Mouse (Mus musculus) bone marrow, adult 2 months (tissue): ENCODE measurements around the gene Pde4dip. TPM values are rescaled to one million over a fixed set of nuclear protein-coding genes. Genes with fewer than 3 reads are reported as not detected.

Source experiments
- H3K27ac ChIP-seq: fragments of 200-500 bp; 2 replicates; pipeline ENCODE4 v1.5.1; 2012; ENCODE audit warnings: low read depth, mild to moderate bottlenecking, control low read depth, inconsistent platforms, low read length; ENCODE audit not compliant: control insufficient read depth, poor library complexity, insufficient read depth
- H3K4me1 ChIP-seq: fragments of 200-500 bp; 2 replicates; pipeline ENCODE4 v1.6.1; 2011; ENCODE audit warnings: low read length; ENCODE audit not compliant: control insufficient read depth, insufficient read depth
- H3K4me3 ChIP-seq: fragments of 200-500 bp; replicated peaks from 2 replicates; pipeline ENCODE3; 2011; ENCODE audit warnings: mild to moderate bottlenecking, low read depth, low read length, control low read depth; ENCODE audit not compliant: control insufficient read depth
- CTCF ChIP-seq: fragments of 200-500 bp; IDR thresholded peaks from 2 replicates; pipeline ENCODE4 v1.5.1; 2011; ENCODE audit warnings: low read length, control low read depth; ENCODE audit not compliant: control insufficient read depth, insufficient read depth
- POLR2A ChIP-seq: fragments of 200-500 bp; IDR thresholded peaks from 2 replicates; pipeline ENCODE4 v1.6.1; 2011; ENCODE audit warnings: low read depth, mild to moderate bottlenecking, control low read depth, low read length, borderline replicate concordance; ENCODE audit not compliant: control insufficient read depth
- WGBS: fragments of 180-500 bp; shearing (Covaris S2); methylation state at CpG from one replicate; pipeline ENCODE4 v1.1.7; 2018; 5-methylcytosine and 5-hydroxymethylcytosine counted together
- polyA plus RNA-seq: library from polyadenylated mRNA; stranded (reverse); fragments of >200 nt; gene quantifications from 2 replicates; pipeline ENCODE4 v1.2.4, GENCODE M21; 2011; ENCODE audit warnings: low replicate concordance; ENCODE audit not compliant: missing spikeins, insufficient read depth, insufficient read length

Gene Pde4dip
- polyA plus RNA-seq, 1 experiment = 7.5 TPM

GRCm38 (mm10) chr3:97665525-97665924, 223.0 kb downstream of the Pde4dip start:
- peaks cover 1% of the 10 kb centered on the region; the same call in 1 of the 2 replicates for H3K4me1 ChIP-seq
- H3K27ac ChIP-seq = no peak overlapping the region; the same call in 1 of the 2 replicates
- TF ChIP-seq CTCF (no peak), POLR2A (no peak)
- H3K4me3 ChIP-seq = no peak overlapping the region
- WGBS = 44% methylated on average over 9 of the region's 9 CpGs

GRCm38 (mm10) chr3:97661206-97661605, 227.3 kb downstream of the Pde4dip start:
- WGBS = 62% methylated on average over 8 of the region's 8 CpGs

GRCm38 (mm10) chr3:97659746-97660145, 228.8 kb downstream of the Pde4dip start:
- H3K27ac ChIP-seq = no peak overlapping the region
- no peaks in the 10 kb centered on the region for H3K4me1 ChIP-seq
- no peak for TF ChIP-seq POLR2A
- no peak for TF ChIP-seq CTCF

More at GRCm38 (mm10) chr3:97661206-97661605, 227.3 kb downstream of the Pde4dip start:
- peaks cover 1% of the 10 kb centered on the region; the same call in 1 of the 2 replicates for H3K4me1 ChIP-seq
- H3K4me3 ChIP-seq = no peak overlapping the region
- no peak overlapping the region for H3K27ac ChIP-seq
- TF ChIP-seq CTCF (no peak), POLR2A (no peak)

GRCm38 (mm10) chr3:97658426-97659193, 229.9 kb downstream of the Pde4dip start:
- Histone ChIP-seq H3K27ac (peak overlapping the region; percentile 14), H3K4me3 (peak overlapping the region; percentile 80), H3K4me1 (no peaks in the 10 kb centered on the region)
- TF ChIP-seq CTCF (no peak), POLR2A (no peak; the same call in 1 of the 2 replicates)
- 1% methylated on average over 50 of the region's 50 CpGs for WGBS

More at GRCm38 (mm10) chr3:97659746-97660145, 228.8 kb downstream of the Pde4dip start:
- H3K4me3 ChIP-seq = no peak overlapping the region
- WGBS = 87% methylated on average over 7 of the region's 7 CpGs

GRCm38 (mm10) chr3:97657655-97658411, 230.7 kb downstream of the Pde4dip start, which contains the start of gene Prkab2:
Gene Prkab2, plus strand, starts transcription at chr3:97658193.
- Histone ChIP-seq H3K27ac (peak within 1 kb of the TSS; percentile 24), H3K4me1 (no peaks in the 10 kb centered on the region), H3K4me3 (peak within 1 kb of the TSS; percentile 80)
- WGBS = 2% methylated on average over 51 of the region's 51 CpGs
- TF ChIP-seq POLR2A (peak; percentile 26; the same call in 1 of the 2 replicates), CTCF (no peak)

GRCm38 (mm10) chr3:97654901-97655300, 233.6 kb downstream of the Pde4dip start:
- TF ChIP-seq POLR2A (no peak), CTCF (peak; percentile 54)
- Histone ChIP-seq H3K27ac (no peak overlapping the region), H3K4me3 (no peak overlapping the region), H3K4me1 (no peaks in the 10 kb centered on the region)
- 85% methylated on average over 8 of the region's 8 CpGs for WGBS

GRCm38 (mm10) chr3:97653781-97654180, 234.7 kb downstream of the Pde4dip start:
- Histone ChIP-seq H3K4me1 (no peaks in the 10 kb centered on the region), H3K27ac (no peak overlapping the region), H3K4me3 (no peak overlapping the region)
- WGBS = 86% methylated on average over 5 of the region's 5 CpGs
- no peak for TF ChIP-seq CTCF
- no peak for TF ChIP-seq POLR2A

GRCm38 (mm10) chr3:97651604-97652003, 236.9 kb downstream of the Pde4dip start:
- no peak overlapping the region for H3K27ac ChIP-seq
- no peaks in the 10 kb centered on the region for H3K4me1 ChIP-seq
- no peak for TF ChIP-seq POLR2A
- no peak overlapping the region for H3K4me3 ChIP-seq
- 85% methylated on average over 10 of the region's 10 CpGs for WGBS

- H3K27ac ChIP-seq = no peak overlapping the region
- 84% methylated on average over 6 of the region's 6 CpGs for WGBS
- TF ChIP-seq POLR2A = no peak
- no peak for TF ChIP-seq CTCF
- H3K4me3 ChIP-seq = no peak overlapping the region
- no peaks in the 10 kb centered on the region for H3K4me1 ChIP-seq
Observed at GRCm38 (mm10) chr3:97649469-97649868, 239.0 kb downstream of the Pde4dip start.
